Mouse (Mus musculus): ENCODE measurements at regions not wholly inside any gene's neighbourhood (a gene's known extent, or its start where the extent isn't known, plus 50 kb on each side); places are given as distances from the start of the nearest gene placed in this dataset.

GRCm38 (mm10) chr1:82042527-82042926 is 190.4 kb upstream of the Gm9747 start:
- TF ChIP-seq CTCF (IDR thresholded peaks at IDR 0.05; ENCODE audit: control insufficient read depth, insufficient read depth, insufficient read length) (no peak), MAX (IDR thresholded peaks at IDR 0.05) (no peak), CEBPB (IDR thresholded peaks at IDR 0.05; ENCODE audit: low read depth) (no peak), MYOD1 (IDR thresholded peaks at IDR 0.05; ENCODE audit: control insufficient read depth, insufficient read length, low read depth) (no peak)
